Mouse (Mus musculus): ENCODE results near the gene Sgce. TPM values are rescaled to one million over a fixed set of nuclear protein-coding genes. Genes with fewer than 3 reads are reported as not detected.

Sgce gene
- 0.20 and 0.92 TPM in 2 replicates for polyA plus RNA-seq (2012)

GRCm38 (mm10) chr6:4746696-4747439 lies at the start of gene Sgce, which contains the start of gene Peg10:
Sgce (minus strand) TSS chr6:4747207.
Peg10 (plus strand) TSS chr6:4747306.

Other genes starting within 250 kb of the Sgce start
- 1.5 and 2.8 TPM in 2 replicates for gene Col1a2, start 242.4 kb downstream of the Sgce start, polyA plus RNA-seq (2012)
- gene Casd1, start 146.4 kb downstream of the Sgce start, polyA plus RNA-seq (2012): 13.3 and 15.3 TPM in 2 replicates
- 0.69 and 0.74 TPM in 2 replicates for gene Peg10, start 99 bp upstream of the Sgce start, polyA plus RNA-seq (2012)
- 0.38 and 1.0 TPM in 2 replicates for gene Ppp1r9a, start 155.7 kb upstream of the Sgce start, polyA plus RNA-seq (2012)